Mouse (Mus musculus): ENCODE measurements at regions not wholly inside any gene's neighbourhood (a gene's known extent, or its start where the extent isn't known, plus 50 kb on each side); places are given as distances from the start of the nearest gene placed in this dataset.

DNA sequence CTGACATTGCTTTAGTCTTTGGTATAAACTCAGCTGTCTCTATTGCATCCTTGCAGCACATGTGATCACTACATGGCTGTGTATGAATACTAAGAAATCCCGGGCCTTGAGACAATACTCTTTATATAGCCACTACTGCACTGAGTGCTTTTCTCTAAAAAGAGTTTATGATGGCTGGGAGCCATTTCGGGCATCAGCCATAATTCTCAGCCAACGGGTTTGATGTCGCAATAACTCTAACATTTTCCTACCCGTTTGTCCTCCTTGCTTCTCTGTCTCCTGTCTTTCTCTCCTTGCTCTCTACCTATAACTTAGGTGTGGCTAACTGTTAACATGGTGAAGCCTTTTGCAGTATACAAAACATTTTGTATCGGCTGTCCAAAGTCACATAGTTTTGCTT is 85.5 kb upstream of the Dap start:
- TF ChIP-seq CTCF (IDR thresholded peaks at IDR 0.05; ENCODE audit: low read depth) (no peak), EP300 (IDR thresholded peaks at IDR 0.05; ENCODE audit: low read depth) (no peak)
